Mouse (Mus musculus) bone marrow macrophage, adult 2 months (primary cell): ENCODE measurements around the gene Mrps21.

Source experiments
- CTCF ChIP-seq: IDR thresholded peaks from 2 replicates; pipeline ENCODE4 v1.5.1; 2012; ENCODE audit warnings: low read depth, mild to moderate bottlenecking, low read length, moderate library complexity
- POLR2A ChIP-seq: IDR thresholded peaks from 2 replicates; pipeline ENCODE4 v1.6.1; 2012; ENCODE audit warnings: mild to moderate bottlenecking, low read depth, low read length, borderline replicate concordance

GRCm38 (mm10) chr3:95899800-95900524 lies 28.6 kb upstream of the Mrps21 start:
- TF ChIP-seq CTCF = no peak
- no peak for TF ChIP-seq POLR2A
